Mouse (Mus musculus): Measurements from ENCODE around the gene Sh3pxd2b. TPM values are rescaled to one million over a fixed set of nuclear protein-coding genes. Genes with fewer than 3 reads are reported as not detected.
A peak's percentile ranks its signal among the peaks of the same experiment; 100 is the strongest.

Gene Sh3pxd2b
- polyA plus RNA-seq, 1 experiment from 2014 or later = 21.3 TPM

DNA sequence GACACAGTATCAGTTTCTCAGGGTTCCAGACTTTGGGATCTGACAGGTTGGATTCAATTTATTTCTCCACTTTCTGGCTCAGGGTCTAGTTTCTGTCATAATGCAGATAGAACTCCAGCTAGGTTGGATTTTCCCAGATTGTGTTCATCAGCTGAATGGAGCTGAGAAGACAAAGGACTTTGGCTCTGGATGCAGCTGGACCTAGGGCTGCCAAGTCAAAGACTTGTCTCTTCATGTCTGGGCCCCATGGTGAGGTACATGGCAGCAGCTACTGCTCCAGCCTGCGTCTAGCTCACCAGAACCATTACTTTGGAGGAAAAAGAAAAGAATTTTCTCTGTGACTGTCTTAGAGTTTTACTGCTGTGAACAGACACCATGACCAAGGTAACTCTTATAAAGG is 28.5 kb downstream of the Sh3pxd2b start:
- no peak for ATAC-seq (ENCODE audit: insufficient read depth, low FRiP score)
- no peak overlapping the region for H3K4me2 ChIP-seq (ENCODE audit: low read depth, low read length)
- H3K4me1 ChIP-seq (ENCODE audit: control insufficient read depth, insufficient read depth, low read length) = peaks cover 4% of the 10 kb centered on the region; the same call in 1 of the 2 replicates
- WGBS = 92% methylated on average over 1 of the region's 1 CpGs
- no peak overlapping the region for H3K27ac ChIP-seq (ENCODE audit: low read length)
- peaks cover 38% of the 10 kb centered on the region for H3K36me3 ChIP-seq (ENCODE audit: control insufficient read depth, insufficient read depth, low read length)
- H3K9ac ChIP-seq (ENCODE audit: low read length) = no peak overlapping the region
- H3K9me3 ChIP-seq (replicated peaks; ENCODE audit: control insufficient read depth, low read length) = no peaks in the 10 kb centered on the region
- no peaks in the 10 kb centered on the region for H3K27me3 ChIP-seq (ENCODE audit: control insufficient read depth, insufficient read depth, low read length)
- H3K4me3 ChIP-seq (replicated peaks; ENCODE audit: low read length) = no peak overlapping the region

DNA sequence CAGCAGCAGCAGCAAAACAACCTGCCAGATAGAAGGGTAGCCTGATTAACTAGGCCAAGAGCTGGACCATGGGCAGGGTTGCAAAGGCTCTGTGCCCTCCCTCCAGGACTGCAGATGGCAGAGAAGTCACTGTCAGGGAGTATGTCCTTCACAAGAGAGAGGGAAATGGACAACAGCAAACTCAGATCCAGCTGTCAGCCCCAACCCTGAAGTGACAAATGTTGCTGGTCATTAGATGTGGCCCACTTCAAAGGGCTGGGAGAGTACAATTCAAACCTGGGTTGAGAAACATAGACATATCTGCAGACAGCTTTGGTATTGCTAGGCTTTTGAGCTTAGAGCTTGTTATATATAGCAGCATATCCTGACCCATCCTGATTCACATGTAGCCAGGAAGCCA is 32.3 kb downstream of the Sh3pxd2b start:
- peaks cover 28% of the 10 kb centered on the region for H3K36me3 ChIP-seq (ENCODE audit: control insufficient read depth, insufficient read depth, low read length)
- H3K27ac ChIP-seq (ENCODE audit: low read length) = no peak overlapping the region
- H3K9me3 ChIP-seq (replicated peaks; ENCODE audit: control insufficient read depth, low read length) = no peaks in the 10 kb centered on the region
- no peak for ATAC-seq (ENCODE audit: insufficient read depth, low FRiP score)
- H3K27me3 ChIP-seq (ENCODE audit: control insufficient read depth, insufficient read depth, low read length) = no peaks in the 10 kb centered on the region
- no peak overlapping the region for H3K4me3 ChIP-seq (replicated peaks; ENCODE audit: low read length)
- peaks cover 10% of the 10 kb centered on the region; the same call in 1 of the 2 replicates for H3K4me1 ChIP-seq (ENCODE audit: control insufficient read depth, insufficient read depth, low read length)
- H3K4me2 ChIP-seq (ENCODE audit: low read depth, low read length) = no peak overlapping the region
- no peak overlapping the region for H3K9ac ChIP-seq (ENCODE audit: low read length)

GRCm38 (mm10) chr11:32383341-32384134 is 35.9 kb downstream of the Sh3pxd2b start:
- Histone ChIP-seq H3K27ac (ENCODE audit: low read length) (peak overlapping the region; percentile 76), H3K4me1 (ENCODE audit: control insufficient read depth, insufficient read depth, low read length) (peaks cover 10% of the 10 kb centered on the region; the same call in 1 of the 2 replicates), H3K4me3 (replicated peaks; ENCODE audit: low read length) (no peak overlapping the region), H3K27me3 (ENCODE audit: control insufficient read depth, insufficient read depth, low read length) (no peaks in the 10 kb centered on the region), H3K4me2 (ENCODE audit: low read depth, low read length) (0 out of 2 replicates have a peak overlapping the region, but pooled peaks have one; percentile 22), H3K9ac (ENCODE audit: low read length) (0 out of 2 replicates have a peak overlapping the region, but pooled peaks have one; percentile 24), H3K9me3 (replicated peaks; ENCODE audit: control insufficient read depth, low read length) (no peaks in the 10 kb centered on the region), H3K36me3 (ENCODE audit: control insufficient read depth, insufficient read depth, low read length) (peaks cover 11% of the 10 kb centered on the region)
- WGBS = 19% methylated on average over 10 of the region's 10 CpGs
- peak; percentile 92 for ATAC-seq (ENCODE audit: insufficient read depth, low FRiP score)

- no peaks in the 10 kb centered on the region for H3K27me3 ChIP-seq (ENCODE audit: control insufficient read depth, insufficient read depth, low read length)
- no peak overlapping the region for H3K4me2 ChIP-seq (ENCODE audit: low read depth, low read length)
- peaks cover 10% of the 10 kb centered on the region; the same call in 1 of the 2 replicates for H3K4me1 ChIP-seq (ENCODE audit: control insufficient read depth, insufficient read depth, low read length)
- no peak overlapping the region for H3K4me3 ChIP-seq (replicated peaks; ENCODE audit: low read length)
- no peak overlapping the region for H3K9ac ChIP-seq (ENCODE audit: low read length)
- H3K36me3 ChIP-seq (ENCODE audit: control insufficient read depth, insufficient read depth, low read length) = peaks cover 14% of the 10 kb centered on the region
- H3K9me3 ChIP-seq (replicated peaks; ENCODE audit: control insufficient read depth, low read length) = no peaks in the 10 kb centered on the region
- peak; percentile 9; the same call in 1 of the 2 replicates for ATAC-seq (ENCODE audit: insufficient read depth, low FRiP score)
- WGBS = 72% methylated on average over 7 of the region's 7 CpGs
- H3K27ac ChIP-seq (ENCODE audit: low read length) = peak overlapping the region; percentile 76
Measured at GRCm38 (mm10) chr11:32384135-32384801, 36.6 kb downstream of the Sh3pxd2b start.

- H3K9me3 ChIP-seq (replicated peaks; ENCODE audit: control insufficient read depth, low read length) = no peaks in the 10 kb centered on the region
- H3K27me3 ChIP-seq (ENCODE audit: control insufficient read depth, insufficient read depth, low read length) = no peaks in the 10 kb centered on the region
- no peak overlapping the region for H3K4me3 ChIP-seq (replicated peaks; ENCODE audit: low read length)
- H3K36me3 ChIP-seq (ENCODE audit: control insufficient read depth, insufficient read depth, low read length) = peaks cover 14% of the 10 kb centered on the region
- no peak overlapping the region for H3K27ac ChIP-seq (ENCODE audit: low read length)
- H3K9ac ChIP-seq (ENCODE audit: low read length) = no peak overlapping the region
- no peak for ATAC-seq (ENCODE audit: insufficient read depth, low FRiP score)
- no peak overlapping the region for H3K4me2 ChIP-seq (ENCODE audit: low read depth, low read length)
- WGBS = 79% methylated on average over 2 of the region's 2 CpGs
- H3K4me1 ChIP-seq (ENCODE audit: control insufficient read depth, insufficient read depth, low read length) = peaks cover 7% of the 10 kb centered on the region; the same call in 1 of the 2 replicates
Measured at GRCm38 (mm10) chr11:32386043-32386442, 38.4 kb downstream of the Sh3pxd2b start.

DNA sequence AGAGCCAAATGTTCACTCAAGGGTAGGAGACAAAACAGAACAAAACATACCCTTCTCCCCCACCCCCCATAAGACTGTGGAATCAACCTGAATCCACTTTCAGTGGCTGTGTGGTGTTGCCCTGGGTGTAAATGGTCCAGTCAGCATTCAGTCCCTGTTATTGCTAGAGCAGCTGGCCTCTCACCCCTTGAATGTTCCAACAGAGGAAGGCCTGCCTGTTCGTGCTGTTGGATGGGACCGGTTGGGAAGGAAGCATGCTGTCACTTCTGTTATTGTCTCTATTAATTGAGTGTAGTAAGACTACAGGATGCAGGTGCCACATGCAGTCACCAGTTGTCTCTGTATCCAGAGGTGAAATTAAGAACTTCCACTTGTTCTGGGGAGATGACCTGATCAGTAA is 40.4 kb downstream of the Sh3pxd2b start:
- H3K36me3 ChIP-seq (ENCODE audit: control insufficient read depth, insufficient read depth, low read length) = peaks cover 6% of the 10 kb centered on the region; the same call in 1 of the 2 replicates
- H3K27me3 ChIP-seq (ENCODE audit: control insufficient read depth, insufficient read depth, low read length) = no peaks in the 10 kb centered on the region
- H3K9ac ChIP-seq (ENCODE audit: low read length) = no peak overlapping the region
- H3K27ac ChIP-seq (ENCODE audit: low read length) = no peak overlapping the region
- no peak overlapping the region for H3K4me2 ChIP-seq (ENCODE audit: low read depth, low read length)
- peaks cover 7% of the 10 kb centered on the region; the same call in 1 of the 2 replicates for H3K4me1 ChIP-seq (ENCODE audit: control insufficient read depth, insufficient read depth, low read length)
- ATAC-seq (ENCODE audit: insufficient read depth, low FRiP score) = no peak
- 78% methylated on average over 2 of the region's 2 CpGs for WGBS
- no peak overlapping the region for H3K4me3 ChIP-seq (replicated peaks; ENCODE audit: low read length)
- H3K9me3 ChIP-seq (replicated peaks; ENCODE audit: control insufficient read depth, low read length) = no peaks in the 10 kb centered on the region

DNA sequence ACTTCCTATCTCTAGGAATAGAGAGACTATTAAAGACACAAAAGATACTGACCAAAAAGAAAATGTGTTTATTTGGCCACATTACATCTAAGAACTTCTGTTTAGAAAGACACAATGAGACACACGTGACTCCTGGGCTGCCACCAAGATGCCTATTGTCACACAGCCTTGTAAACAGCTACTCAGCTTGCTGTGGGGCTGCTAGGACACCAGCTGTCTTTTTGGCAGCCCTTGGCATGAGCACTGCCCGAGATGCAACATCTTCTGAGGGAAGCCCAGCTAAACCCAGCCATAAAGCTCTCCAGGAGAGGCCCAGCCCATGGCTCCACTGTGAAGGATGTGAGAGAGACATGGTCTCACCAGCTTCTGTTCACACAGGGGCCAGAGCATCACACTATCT is 45.5 kb downstream of the Sh3pxd2b start:
- no peak overlapping the region for H3K4me2 ChIP-seq (ENCODE audit: low read depth, low read length)
- H3K9ac ChIP-seq (ENCODE audit: low read length) = no peak overlapping the region
- peaks cover 5% of the 10 kb centered on the region; the same call in 1 of the 2 replicates for H3K4me1 ChIP-seq (ENCODE audit: control insufficient read depth, insufficient read depth, low read length)
- H3K9me3 ChIP-seq (replicated peaks; ENCODE audit: control insufficient read depth, low read length) = no peaks in the 10 kb centered on the region
- no peak overlapping the region for H3K4me3 ChIP-seq (replicated peaks; ENCODE audit: low read length)
- 0 out of 2 replicates have a peak overlapping the region, but pooled peaks have one; percentile 10 for H3K27ac ChIP-seq (ENCODE audit: low read length)
- H3K27me3 ChIP-seq (ENCODE audit: control insufficient read depth, insufficient read depth, low read length) = no peaks in the 10 kb centered on the region
- WGBS = 74% methylated on average over 2 of the region's 2 CpGs
- ATAC-seq (ENCODE audit: insufficient read depth, low FRiP score) = no peak
- H3K36me3 ChIP-seq (ENCODE audit: control insufficient read depth, insufficient read depth, low read length) = peaks cover 10% of the 10 kb centered on the region

GRCm38 (mm10) chr11:32395791-32396190 is 48.2 kb downstream of the Sh3pxd2b start:
- Histone ChIP-seq H3K27ac (ENCODE audit: low read length) (0 out of 2 replicates have a peak overlapping the region, but pooled peaks have one; percentile 10), H3K9ac (ENCODE audit: low read length) (no peak overlapping the region), H3K36me3 (ENCODE audit: control insufficient read depth, insufficient read depth, low read length) (peaks cover 4% of the 10 kb centered on the region; the same call in 1 of the 2 replicates), H3K9me3 (replicated peaks; ENCODE audit: control insufficient read depth, low read length) (no peaks in the 10 kb centered on the region), H3K27me3 (ENCODE audit: control insufficient read depth, insufficient read depth, low read length) (no peaks in the 10 kb centered on the region), H3K4me2 (ENCODE audit: low read depth, low read length) (no peak overlapping the region), H3K4me3 (replicated peaks; ENCODE audit: low read length) (no peak overlapping the region), H3K4me1 (ENCODE audit: control insufficient read depth, insufficient read depth, low read length) (peaks cover 8% of the 10 kb centered on the region; the same call in 1 of the 2 replicates)
- no peak for ATAC-seq (ENCODE audit: insufficient read depth, low FRiP score)
- WGBS = 49% methylated on average over 6 of the region's 6 CpGs

DNA sequence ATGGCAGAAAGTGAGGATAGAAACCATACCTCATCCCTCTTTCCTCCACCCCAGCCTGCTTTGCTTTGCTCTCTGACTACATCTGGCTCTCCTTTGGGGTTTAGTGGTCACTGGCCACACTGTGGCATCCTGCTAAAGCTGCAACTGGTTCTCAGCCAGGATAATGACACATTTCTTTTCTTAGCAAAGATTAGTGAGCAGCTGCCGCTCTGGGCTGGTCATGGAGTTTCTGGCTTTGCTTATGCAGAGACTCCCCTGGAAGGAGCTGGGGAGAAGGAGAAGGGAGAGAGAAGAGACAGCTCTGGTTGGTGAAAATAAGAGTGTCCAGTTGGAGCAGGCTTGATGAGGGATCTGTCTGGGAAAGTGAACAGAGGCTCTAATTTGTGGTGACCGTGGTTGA is 50.8 kb downstream of the Sh3pxd2b start:
- no peak for ATAC-seq (ENCODE audit: insufficient read depth, low FRiP score)
- 63% methylated on average over 2 of the region's 2 CpGs for WGBS
- Histone ChIP-seq H3K27ac (ENCODE audit: low read length) (peak overlapping the region; percentile 40; the same call in 1 of the 2 replicates), H3K4me1 (ENCODE audit: control insufficient read depth, insufficient read depth, low read length) (peaks cover 10% of the 10 kb centered on the region; the same call in 1 of the 2 replicates), H3K4me2 (ENCODE audit: low read depth, low read length) (no peak overlapping the region), H3K4me3 (replicated peaks; ENCODE audit: low read length) (no peak overlapping the region), H3K27me3 (ENCODE audit: control insufficient read depth, insufficient read depth, low read length) (no peaks in the 10 kb centered on the region), H3K9ac (ENCODE audit: low read length) (0 out of 2 replicates have a peak overlapping the region, but pooled peaks have one; percentile 28), H3K9me3 (replicated peaks; ENCODE audit: control insufficient read depth, low read length) (no peaks in the 10 kb centered on the region), H3K36me3 (ENCODE audit: control insufficient read depth, insufficient read depth, low read length) (peaks cover 9% of the 10 kb centered on the region)
